Mouse (Mus musculus) lung, embryonic 16.5 days (tissue): ENCODE measurements around the gene Tac4. TPM values are rescaled to one million over a fixed set of nuclear protein-coding genes. Genes with fewer than 3 reads are reported as not detected.

Source experiments
- ATAC-seq: fragments of 200-750 bp; cut with Nextera tagmentation; 2 replicates; pipeline ENCODE4 v1.8.0; 2017; ENCODE audit warnings: low read depth, mild to moderate bottlenecking, moderate library complexity
- H3K27ac ChIP-seq: fragments of 300-500 bp; sonication (generic); 2 replicates; pipeline ENCODE4 v1.5.1; 2014; ENCODE audit warnings: mild to moderate bottlenecking, control low read depth, low read length
- H3K27me3 ChIP-seq: fragments of 300-500 bp; sonication (generic); 2 replicates; pipeline ENCODE4 v1.6.1; 2014; ENCODE audit warnings: low read depth, low read length, mixed read lengths; ENCODE audit not compliant: control insufficient read depth, insufficient read depth
- H3K36me3 ChIP-seq: fragments of 300-500 bp; sonication (generic); 2 replicates; pipeline ENCODE4 v1.6.1; 2014; ENCODE audit warnings: low read length; ENCODE audit not compliant: control insufficient read depth, insufficient read depth
- H3K4me1 ChIP-seq: fragments of 300-500 bp; sonication (generic); replicated peaks from 2 replicates; pipeline ENCODE4 v1.6.1; 2014; ENCODE audit warnings: low read length, mixed read lengths; ENCODE audit not compliant: control insufficient read depth, insufficient read depth
- H3K4me2 ChIP-seq: fragments of 300-500 bp; sonication (generic); 2 replicates; pipeline ENCODE4 v1.6.1; 2014; ENCODE audit warnings: low read depth, low read length, control low read depth
- H3K4me3 ChIP-seq: fragments of 300-500 bp; sonication (generic); 2 replicates; pipeline ENCODE4 v1.5.1; 2014; ENCODE audit warnings: mild to moderate bottlenecking, low read length, control low read depth
- H3K9ac ChIP-seq: fragments of 300-500 bp; sonication (generic); 2 replicates; pipeline ENCODE4 v1.6.1; 2014; ENCODE audit warnings: low read length, control low read depth
- H3K9me3 ChIP-seq: fragments of 300-500 bp; sonication (generic); 2 replicates; pipeline ENCODE4 v1.6.1; 2016; ENCODE audit warnings: low read length; ENCODE audit not compliant: control insufficient read depth
- WGBS: fragments of 180-500 bp; shearing (Covaris S2); extraction: QIAGEN DNeasy Blood & Tissue Kit; methylation state at CpG from one replicate; pipeline ENCODE4 v1.1.7; 2014; 5-methylcytosine and 5-hydroxymethylcytosine counted together
- polyA plus RNA-seq: library from polyadenylated mRNA; unstranded; fragments of >200 nt; fragmentation: Nextera tagmentation; extraction: Ambion mirVana; gene quantifications from 2 replicates; pipeline ENCODE4 v1.2.1, GENCODE M21; 2015

Gene Tac4
- polyA plus RNA-seq, 1 experiment from 2014 or later: not detected

DNA sequence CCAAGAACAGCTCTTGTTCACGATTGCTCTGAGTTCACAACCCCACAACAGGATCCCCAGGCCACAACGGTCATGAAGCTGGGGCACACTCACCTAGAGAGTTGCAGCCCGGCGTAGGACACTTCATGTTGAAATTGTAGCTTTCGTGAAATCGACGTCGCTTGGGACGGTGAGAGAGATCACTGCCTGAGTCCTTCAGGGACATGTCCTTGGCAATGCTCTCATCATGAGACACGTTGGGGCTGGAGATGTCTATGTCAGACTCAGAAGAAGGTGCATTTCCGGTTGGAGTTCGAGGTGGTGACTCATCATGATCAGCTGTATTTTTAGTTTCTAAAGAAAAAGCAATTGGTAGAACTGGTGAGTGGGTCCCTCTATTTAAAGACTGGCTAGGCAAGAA, 38.6 kb downstream of the Tac4 start:
- Histone ChIP-seq H3K27ac (no peak overlapping the region), H3K4me3 (no peak overlapping the region), H3K36me3 (peaks cover 24% of the 10 kb centered on the region), H3K4me2 (no peak overlapping the region), H3K9ac (no peak overlapping the region), H3K9me3 (no peaks in the 10 kb centered on the region), H3K27me3 (no peaks in the 10 kb centered on the region), H3K4me1 (no peaks in the 10 kb centered on the region)
- ATAC-seq: no peak
- WGBS: 92% methylated on average over 12 of the region's 12 CpGs

DNA sequence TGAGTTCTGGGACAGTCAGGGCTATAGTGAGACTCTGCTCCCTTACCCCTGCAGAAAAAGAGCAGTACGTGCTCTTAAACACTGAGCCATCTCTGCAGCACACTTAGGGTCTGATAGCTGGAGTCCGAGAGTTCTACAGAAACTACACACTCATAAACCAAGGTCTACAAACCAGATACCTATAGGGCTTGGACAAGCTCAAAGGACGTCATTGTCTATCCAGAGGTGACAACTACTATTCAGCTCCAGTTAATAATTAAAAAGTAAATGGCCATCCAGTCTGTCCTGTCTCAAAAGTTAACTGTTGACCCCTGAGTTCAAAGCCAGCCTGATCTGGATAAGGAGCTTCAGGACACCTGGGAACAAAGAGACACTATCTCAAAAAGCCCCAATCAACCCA, 40.4 kb downstream of the Tac4 start:
- H3K27ac ChIP-seq: no peak overlapping the region
- H3K4me3 ChIP-seq: no peak overlapping the region
- WGBS: 69% methylated on average over 3 of the region's 3 CpGs
- ATAC-seq: no peak
- no peak overlapping the region for H3K9ac ChIP-seq
- H3K9me3 ChIP-seq: no peaks in the 10 kb centered on the region
- peaks cover 33% of the 10 kb centered on the region for H3K36me3 ChIP-seq
- H3K4me2 ChIP-seq: no peak overlapping the region
- no peaks in the 10 kb centered on the region for H3K27me3 ChIP-seq
- no peaks in the 10 kb centered on the region for H3K4me1 ChIP-seq

DNA sequence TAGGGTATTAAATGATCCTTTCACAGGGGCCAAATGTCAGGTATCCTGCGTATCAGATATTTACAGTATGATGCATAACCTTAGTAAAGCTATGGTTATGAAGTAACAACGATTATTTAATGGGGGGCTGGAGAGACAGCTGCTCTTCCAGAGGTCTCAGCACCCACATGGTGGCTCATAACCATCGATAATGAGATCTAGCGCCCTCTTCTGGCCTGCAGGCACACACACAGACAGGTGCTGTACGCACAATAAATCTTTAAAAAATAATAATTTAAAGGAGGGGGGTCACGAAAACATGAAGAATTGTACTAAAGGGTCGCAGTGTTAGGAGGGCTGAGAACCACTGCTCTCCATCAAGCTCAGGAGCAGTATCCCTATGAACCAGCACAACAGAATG, 44.3 kb downstream of the Tac4 start:
- H3K4me1 ChIP-seq: peaks cover 6% of the 10 kb centered on the region
- no peak overlapping the region for H3K4me3 ChIP-seq
- no peaks in the 10 kb centered on the region for H3K27me3 ChIP-seq
- peaks cover 15% of the 10 kb centered on the region for H3K36me3 ChIP-seq
- no peaks in the 10 kb centered on the region for H3K9me3 ChIP-seq
- no peak for ATAC-seq
- 93% methylated on average over 7 of the region's 7 CpGs for WGBS
- no peak overlapping the region for H3K27ac ChIP-seq
- no peak overlapping the region for H3K9ac ChIP-seq
- no peak overlapping the region for H3K4me2 ChIP-seq

DNA sequence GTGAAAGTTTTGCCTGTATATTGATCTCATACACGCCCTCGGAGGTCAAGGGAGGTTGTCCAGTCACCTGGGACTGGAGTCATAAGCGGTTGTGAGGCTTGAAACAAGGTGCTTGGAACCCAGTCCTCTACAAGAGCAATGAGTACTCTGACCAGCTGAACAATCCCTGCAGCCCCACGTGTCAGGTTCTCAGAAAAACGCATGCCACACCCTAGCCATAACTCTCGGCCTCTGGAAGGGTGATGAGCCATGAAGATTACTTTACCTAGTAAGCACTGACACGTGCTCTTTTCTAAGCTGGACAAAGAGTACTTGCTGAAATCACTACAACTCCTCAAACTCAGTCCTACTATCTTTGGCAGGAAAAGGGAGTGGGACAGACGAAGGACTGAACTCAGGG, 46.2 kb downstream of the Tac4 start:
- no peak overlapping the region for H3K4me3 ChIP-seq
- no peaks in the 10 kb centered on the region for H3K9me3 ChIP-seq
- no peak overlapping the region for H3K27ac ChIP-seq
- H3K4me2 ChIP-seq: no peak overlapping the region
- WGBS: 78% methylated on average over 8 of the region's 8 CpGs
- H3K27me3 ChIP-seq: no peaks in the 10 kb centered on the region
- no peak for ATAC-seq
- H3K9ac ChIP-seq: no peak overlapping the region
- H3K36me3 ChIP-seq: peaks cover 12% of the 10 kb centered on the region
- H3K4me1 ChIP-seq: peaks cover 12% of the 10 kb centered on the region

DNA sequence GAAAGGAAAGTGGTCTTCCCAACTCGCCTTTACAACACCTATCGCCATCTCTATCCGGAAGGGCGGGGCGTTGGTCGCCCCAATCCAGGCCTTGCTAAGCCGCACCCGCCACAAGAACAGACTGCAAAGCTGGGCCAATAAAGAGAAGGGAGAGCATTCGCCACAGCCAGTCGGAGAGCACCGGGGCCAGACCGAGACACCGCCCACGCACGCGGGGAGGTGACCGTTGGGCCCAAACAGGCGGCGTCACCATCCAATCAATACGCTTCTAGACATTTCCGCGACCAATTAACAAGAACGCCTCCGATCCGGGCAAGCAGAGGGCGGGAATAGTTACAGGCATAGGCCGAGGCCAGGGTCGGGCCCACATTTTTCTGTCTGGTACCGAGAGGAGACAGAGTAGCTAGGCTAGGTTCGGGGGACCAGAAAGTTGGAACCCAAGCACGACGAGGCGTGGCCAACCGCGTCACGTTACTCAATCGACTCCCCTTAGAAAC, 48.2 kb downstream of the Tac4 start:
- Histone ChIP-seq H3K4me3 (peak overlapping the region; percentile 96), H3K9me3 (no peaks in the 10 kb centered on the region), H3K9ac (peak overlapping the region; percentile 99), H3K36me3 (peaks cover 8% of the 10 kb centered on the region), H3K4me1 (peaks cover 12% of the 10 kb centered on the region), H3K27ac (peak overlapping the region; percentile 99), H3K27me3 (no peaks in the 10 kb centered on the region), H3K4me2 (peak overlapping the region; percentile 77)
- ATAC-seq: peak; percentile 96
- WGBS: under 1% methylated on average over 37 of the region's 37 CpGs

DNA sequence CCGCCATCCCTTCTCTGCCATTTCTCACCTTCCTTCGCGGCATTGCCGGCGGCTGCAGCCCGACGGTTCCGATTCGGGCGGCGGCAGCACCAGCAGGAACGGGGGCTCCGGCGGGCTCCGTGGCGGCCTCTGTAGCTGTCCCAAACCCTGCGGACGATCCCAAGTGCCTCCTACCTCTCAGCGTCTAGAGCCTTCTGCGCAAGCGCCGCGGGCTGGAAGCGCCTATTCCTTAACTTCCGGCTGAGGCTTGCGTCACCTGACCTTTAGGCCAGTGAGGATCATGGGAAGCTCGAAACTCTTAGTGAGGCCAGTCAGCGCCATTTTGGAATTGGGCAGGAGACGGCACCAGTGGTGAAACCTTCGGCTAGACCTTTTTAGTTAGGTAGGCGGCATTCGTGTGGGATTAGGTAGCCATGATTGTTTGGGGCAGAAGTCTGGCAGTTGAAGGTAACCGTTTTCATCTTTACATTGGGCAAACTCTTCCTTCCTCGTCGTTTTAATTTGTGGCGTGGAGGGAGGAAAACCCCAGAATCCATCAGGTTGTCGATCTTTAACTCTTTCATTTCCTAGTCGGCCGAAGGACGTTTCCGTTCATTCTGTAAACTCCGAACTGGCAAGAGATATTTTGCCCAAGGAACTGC, 48.8 kb downstream of the Tac4 start, which contains the start of gene Kat7:
Kat7 (minus strand) TSS at position 240 of the 641 bp plus-strand sequence.
- under 1% methylated on average over 42 of the region's 42 CpGs for WGBS
- peak within 1 kb of the TSS; percentile 99 for H3K27ac ChIP-seq
- H3K9me3 ChIP-seq: no peaks in the 10 kb centered on the region
- H3K4me2 ChIP-seq: peak within 1 kb of the TSS; percentile 77
- H3K27me3 ChIP-seq: no peaks in the 10 kb centered on the region
- H3K36me3 ChIP-seq: peaks cover 8% of the 10 kb centered on the region
- H3K4me1 ChIP-seq: peaks cover 12% of the 10 kb centered on the region
- H3K9ac ChIP-seq: peak within 1 kb of the TSS; percentile 99
- H3K4me3 ChIP-seq: peak within 1 kb of the TSS; percentile 96
- peak; percentile 93 for ATAC-seq

DNA sequence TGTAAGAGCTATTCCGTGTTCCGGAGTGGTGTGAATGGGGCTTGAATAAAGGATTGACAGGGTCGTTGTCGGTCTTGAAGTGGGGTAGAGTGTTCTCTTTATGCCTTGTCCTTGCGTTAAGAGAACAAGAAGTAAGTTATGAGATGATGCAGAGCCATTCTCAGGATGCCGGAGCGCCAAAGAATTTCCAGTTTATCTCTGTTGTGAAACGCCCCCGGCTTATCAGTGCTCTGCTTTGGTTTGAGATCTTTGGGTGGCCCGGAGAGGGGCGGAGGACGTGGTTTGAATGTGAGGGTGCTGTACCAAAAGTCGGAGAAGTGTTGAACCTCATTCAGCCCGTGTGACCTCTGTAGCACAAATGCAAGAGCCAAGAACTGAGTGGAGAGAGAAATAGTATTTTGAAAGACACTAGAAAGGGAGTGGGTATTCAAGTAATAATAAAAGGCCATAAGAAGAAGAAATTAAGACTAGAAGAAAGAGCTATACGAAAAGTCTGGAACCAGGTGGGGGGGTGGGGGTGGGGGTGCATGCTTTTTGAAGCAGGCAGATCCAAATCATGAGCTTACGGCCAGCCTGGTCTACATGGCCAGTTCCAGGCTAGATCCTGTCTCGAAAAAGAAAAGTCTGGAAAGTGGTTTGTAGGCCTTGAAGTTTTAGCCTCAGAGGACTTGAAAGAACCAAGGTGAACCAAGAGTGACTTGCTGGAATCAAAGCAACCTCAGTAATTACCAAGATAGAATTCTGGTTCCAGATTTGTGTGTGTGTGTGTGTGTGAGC, 49.5 kb downstream of the Tac4 start:
- H3K36me3 ChIP-seq: peaks cover 2% of the 10 kb centered on the region
- no peaks in the 10 kb centered on the region for H3K27me3 ChIP-seq
- ATAC-seq: peak; percentile 1
- peak overlapping the region; percentile 70 for H3K4me2 ChIP-seq
- peak overlapping the region; percentile 71 for H3K27ac ChIP-seq
- H3K4me1 ChIP-seq: peaks cover 12% of the 10 kb centered on the region
- H3K9ac ChIP-seq: peak overlapping the region; percentile 69
- H3K4me3 ChIP-seq: peak overlapping the region; percentile 96
- WGBS: 4% methylated on average over 17 of the region's 17 CpGs
- no peaks in the 10 kb centered on the region for H3K9me3 ChIP-seq

DNA sequence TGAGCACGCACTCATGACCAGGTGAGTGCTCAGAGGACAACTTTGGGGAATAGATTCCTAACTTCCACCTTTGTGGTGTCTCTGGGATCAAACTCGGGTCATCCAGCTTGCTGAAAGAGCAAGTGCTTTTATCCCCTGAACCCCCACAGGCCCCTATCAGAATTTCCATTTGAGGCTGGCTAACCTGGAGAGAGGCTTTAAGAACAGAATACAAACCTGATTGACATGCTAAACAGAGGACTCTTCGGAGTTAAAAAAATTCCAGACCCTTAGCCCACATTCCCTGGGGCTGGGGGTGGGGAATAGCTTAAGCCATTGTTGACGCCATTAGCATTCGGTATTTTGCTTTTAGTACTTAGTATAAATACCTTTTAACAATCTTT, 50.1 kb downstream of the Tac4 start:
- H3K27ac ChIP-seq: peak overlapping the region; percentile 71

DNA sequence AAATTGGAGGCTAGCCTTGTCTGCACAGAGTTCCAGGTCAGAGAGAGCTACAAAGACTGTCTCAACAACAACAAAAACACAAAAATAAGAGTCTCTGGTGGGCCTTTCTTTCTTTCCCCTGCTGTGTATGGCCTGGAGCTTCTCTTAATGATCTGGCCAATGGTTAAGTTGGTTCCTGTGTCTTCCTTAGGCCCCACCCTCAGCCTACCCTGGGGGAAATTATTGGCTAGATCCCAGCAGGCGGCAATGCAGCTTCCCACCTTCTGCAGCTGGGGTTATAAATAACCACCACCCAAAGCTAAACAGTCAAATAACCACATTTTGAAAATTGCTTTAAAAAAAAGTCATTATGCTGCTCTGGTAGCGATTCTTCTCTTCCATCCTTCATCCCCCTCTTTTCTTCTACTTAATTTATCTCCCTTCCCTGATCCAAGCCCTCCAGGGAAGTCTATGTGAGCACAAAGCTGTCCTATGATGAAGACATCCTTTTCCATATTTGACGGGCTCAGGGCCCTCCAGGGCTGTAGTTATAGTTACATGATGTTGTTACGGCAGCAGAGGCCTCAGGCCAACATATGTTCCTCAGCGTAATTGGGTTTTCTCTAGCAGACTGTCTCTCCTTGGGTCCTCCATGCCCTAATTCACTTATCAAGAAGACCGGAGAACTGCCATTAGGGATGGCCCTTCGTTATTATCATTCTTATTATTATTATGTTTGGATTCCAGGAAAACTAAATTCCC, 54.1 kb downstream of the Tac4 start:
- Histone ChIP-seq H3K9me3 (no peaks in the 10 kb centered on the region), H3K36me3 (no peaks in the 10 kb centered on the region), H3K4me3 (no peak overlapping the region), H3K4me1 (peaks cover 7% of the 10 kb centered on the region; the same call in 1 of the 2 replicates), H3K27ac (no peak overlapping the region), H3K27me3 (no peaks in the 10 kb centered on the region), H3K4me2 (no peak overlapping the region), H3K9ac (no peak overlapping the region)
- no peak for ATAC-seq
- WGBS: 73% methylated on average over 7 of the region's 7 CpGs

More for the DNA sequence above, 50.1 kb downstream of the Tac4 start:
- Histone ChIP-seq H3K9ac (peak overlapping the region; percentile 69), H3K27me3 (no peaks in the 10 kb centered on the region), H3K4me1 (peaks cover 12% of the 10 kb centered on the region), H3K36me3 (no peaks in the 10 kb centered on the region), H3K4me3 (peak overlapping the region; percentile 96), H3K9me3 (no peaks in the 10 kb centered on the region), H3K4me2 (peak overlapping the region; percentile 70)
- no peak for ATAC-seq
- 30% methylated on average over 5 of the region's 5 CpGs for WGBS
